Mouse (Mus musculus): Measurements from ENCODE around the gene Pon2.

DNA sequence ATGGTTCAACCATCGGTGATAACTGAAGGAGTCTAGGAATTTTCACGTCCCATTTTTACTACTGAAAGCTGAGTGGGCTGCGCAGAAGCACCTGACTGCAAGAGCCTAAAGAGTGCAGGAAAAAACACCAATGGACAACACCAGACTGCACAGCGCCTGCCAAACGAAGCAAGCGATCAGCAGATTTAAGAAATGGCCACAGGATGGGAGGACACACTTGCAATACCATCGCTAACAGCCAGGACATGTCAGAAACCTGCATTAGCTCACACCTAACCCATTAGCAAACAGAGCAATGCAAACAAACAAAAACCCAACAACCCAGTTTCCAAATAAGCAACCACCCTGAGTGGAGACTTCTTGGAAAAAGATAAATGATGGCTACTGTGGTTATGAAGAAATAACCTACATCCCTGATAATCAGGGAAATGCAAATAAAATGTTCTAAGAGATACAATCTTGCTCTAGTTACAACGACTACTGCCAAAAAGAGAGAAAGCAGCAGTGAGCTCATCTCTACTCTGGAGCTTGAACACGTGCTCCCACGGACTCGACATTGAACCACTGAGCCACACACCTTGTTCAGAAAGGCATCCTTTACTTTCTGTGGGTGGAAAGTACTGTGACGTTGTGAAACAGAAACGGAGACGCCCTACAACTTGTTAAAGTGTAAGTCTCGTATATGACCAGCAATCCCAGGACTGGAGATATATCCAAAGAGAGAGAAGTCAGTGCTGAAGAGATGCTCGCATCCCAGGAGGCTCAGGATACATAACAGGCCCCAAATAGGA, 3.4 kb downstream of the Pon2 start:
- TF ChIP-seq HCFC1 (IDR thresholded peaks at IDR 0.05; ENCODE audit: borderline replicate concordance, insufficient read depth, low read length) = no peak
- no peak for TF ChIP-seq ZC3H11A (IDR thresholded peaks at IDR 0.05; ENCODE audit: borderline replicate concordance, low read depth, low read length)

Measured in ES-E14 (cell line).